Mouse (Mus musculus): ENCODE measurements around the gene Phgdh. TPM values are rescaled to one million over a fixed set of nuclear protein-coding genes. Genes with fewer than 3 reads are reported as not detected.

Gene Phgdh
- polyA plus RNA-seq, 1 experiment from 2014 or later = 187 TPM

DNA sequence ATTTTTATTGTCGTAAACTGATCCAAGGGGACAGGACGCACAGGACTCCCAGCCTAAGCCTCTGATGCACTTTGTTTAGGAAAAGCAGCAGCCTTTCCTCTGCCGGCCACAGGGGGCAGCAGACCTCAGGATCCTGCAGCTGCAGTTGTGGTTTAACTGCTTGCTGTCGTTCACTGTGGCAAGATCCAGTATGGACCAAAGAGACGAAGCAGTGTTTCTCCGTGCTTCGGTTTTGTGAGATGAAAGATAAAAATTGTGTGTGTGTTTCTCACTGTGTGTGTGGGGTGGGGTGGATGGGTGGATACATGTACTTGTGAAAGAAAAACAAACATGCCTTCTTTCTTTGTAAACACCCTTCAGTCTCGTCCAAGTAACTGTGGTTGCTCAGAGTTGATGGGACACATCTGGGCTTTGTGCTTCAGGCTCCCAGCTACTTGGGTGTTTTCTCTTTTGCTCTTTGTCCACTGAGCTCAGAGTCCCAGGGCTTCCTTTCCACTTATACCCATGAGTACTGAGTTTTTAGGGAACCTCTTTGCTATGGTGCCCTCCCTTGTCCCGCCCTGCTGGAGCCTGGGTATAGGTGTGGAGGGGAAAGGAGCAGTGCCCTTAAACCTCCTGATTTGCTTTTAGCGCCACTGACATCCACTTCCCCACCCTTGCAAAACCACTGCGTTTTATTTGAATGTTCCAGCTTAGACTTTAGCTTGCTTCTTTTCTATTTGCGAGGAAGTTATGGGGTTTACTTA, 58.7 kb downstream of the Phgdh start:
- no peak overlapping the region for H3K27ac ChIP-seq
- 0 out of 2 replicates have a peak, but pooled peaks cover 5% of the 10 kb centered on the region for H3K4me1 ChIP-seq (replicated peaks)
- 48% methylated on average over 12 of the region's 12 CpGs for WGBS
- H3K4me3 ChIP-seq = no peak overlapping the region
- H3K27me3 ChIP-seq = no peaks in the 10 kb centered on the region
- H3K4me2 ChIP-seq = 0 out of 2 replicates have a peak overlapping the region, but pooled peaks have one; percentile 15
- no peak overlapping the region for H3K9ac ChIP-seq
- ATAC-seq (ENCODE audit: low FRiP score) = peak; percentile 91
- H3K36me3 ChIP-seq = no peaks in the 10 kb centered on the region
- H3K9me3 ChIP-seq = no peaks in the 10 kb centered on the region

- no peaks in the 10 kb centered on the region for H3K36me3 ChIP-seq
- H3K27me3 ChIP-seq = no peaks in the 10 kb centered on the region
- WGBS = 67% methylated on average over 14 of the region's 14 CpGs
- H3K9ac ChIP-seq = no peak within 1 kb of the TSS
- H3K27ac ChIP-seq = no peak within 1 kb of the TSS
- H3K4me3 ChIP-seq = no peak within 1 kb of the TSS
- 0 out of 2 replicates have a peak, but pooled peaks cover 5% of the 10 kb centered on the region for H3K4me1 ChIP-seq (replicated peaks)
- no peaks in the 10 kb centered on the region for H3K9me3 ChIP-seq
- H3K4me2 ChIP-seq = 0 out of 2 replicates have a peak within 1 kb of the TSS, but pooled peaks have one; percentile 15
- ATAC-seq (ENCODE audit: low FRiP score) = peak; percentile 65
Measured at GRCm38 (mm10) chr3:98280204-98280932, 59.4 kb downstream of the Phgdh start, which contains the start of gene Hmgcs2. Gene Hmgcs2 (plus strand): TSS chr3:98280435.

GRCm38 (mm10) chr3:98279682-98280081, 60.1 kb downstream of the Phgdh start:
- 0 out of 2 replicates have a peak, but pooled peaks cover 5% of the 10 kb centered on the region for H3K4me1 ChIP-seq (replicated peaks)
- no peak overlapping the region for H3K9ac ChIP-seq
- H3K9me3 ChIP-seq = no peaks in the 10 kb centered on the region
- H3K4me2 ChIP-seq = no peak overlapping the region
- H3K36me3 ChIP-seq = no peaks in the 10 kb centered on the region
- no peak overlapping the region for H3K4me3 ChIP-seq
- no peak overlapping the region for H3K27ac ChIP-seq
- no peaks in the 10 kb centered on the region for H3K27me3 ChIP-seq
- ATAC-seq (ENCODE audit: low FRiP score) = no peak
- 87% methylated on average over 4 of the region's 4 CpGs for WGBS

GRCm38 (mm10) chr3:98273623-98274398, 66.0 kb downstream of the Phgdh start:
- ATAC-seq (ENCODE audit: low FRiP score) = no peak
- WGBS = 59% methylated on average over 11 of the region's 11 CpGs
- Histone ChIP-seq H3K4me2 (no peak overlapping the region), H3K9ac (no peak overlapping the region), H3K4me1 (replicated peaks) (0 out of 2 replicates have a peak, but pooled peaks cover 5% of the 10 kb centered on the region), H3K36me3 (no peaks in the 10 kb centered on the region), H3K4me3 (no peak overlapping the region), H3K27me3 (no peaks in the 10 kb centered on the region), H3K9me3 (no peaks in the 10 kb centered on the region), H3K27ac (no peak overlapping the region)

GRCm38 (mm10) chr3:98267249-98267651, 72.5 kb downstream of the Phgdh start:
- Histone ChIP-seq H3K36me3 (no peaks in the 10 kb centered on the region), H3K9ac (no peak overlapping the region), H3K4me2 (no peak overlapping the region), H3K4me1 (replicated peaks) (peaks cover 9% of the 10 kb centered on the region), H3K9me3 (no peaks in the 10 kb centered on the region), H3K27me3 (no peaks in the 10 kb centered on the region), H3K4me3 (no peak overlapping the region), H3K27ac (peak overlapping the region; percentile 44)
- peak; percentile 73 for ATAC-seq (ENCODE audit: low FRiP score)
- WGBS = 23% methylated on average over 6 of the region's 6 CpGs

Other genes starting within 250 kb of the Phgdh start
- gene Adam30, start 179.4 kb downstream of the Phgdh start, polyA plus RNA-seq (2015; fragmentation: Nextera tagmentation; extraction: Ambion mirVana) = 0.05 TPM in 1 of 2 replicates, not detected in the other
- not detected in 2 replicates for gene Reg4, start 117.8 kb downstream of the Phgdh start, polyA plus RNA-seq (2015; fragmentation: Nextera tagmentation; extraction: Ambion mirVana)
- gene Hmgcs2, start 59.6 kb downstream of the Phgdh start, polyA plus RNA-seq (2015; fragmentation: Nextera tagmentation; extraction: Ambion mirVana) = 15.6 and 16.6 TPM in 2 replicates
- 15.9 and 16.6 TPM in 2 replicates for gene Zfp697, start 42.5 kb upstream of the Phgdh start, polyA plus RNA-seq (2015; fragmentation: Nextera tagmentation; extraction: Ambion mirVana)
- 0.19 and 0.26 TPM in 2 replicates for gene Gm4450, start 117.1 kb upstream of the Phgdh start, polyA plus RNA-seq (2015; fragmentation: Nextera tagmentation; extraction: Ambion mirVana)
- gene Hsd3b4, start 170.5 kb upstream of the Phgdh start, polyA plus RNA-seq (2015; fragmentation: Nextera tagmentation; extraction: Ambion mirVana) = not detected in 2 replicates
- gene Gm10681, start 248.8 kb upstream of the Phgdh start, polyA plus RNA-seq (2015; fragmentation: Nextera tagmentation; extraction: Ambion mirVana) = not detected in 2 replicates

Measured in hindbrain, embryonic 13.5 days (tissue).